Mouse (Mus musculus) heart, postnatal 0 days (tissue): ENCODE data around the gene Tmem235.

Experiments
- CTCF ChIP-seq: IDR thresholded peaks from 2 replicates; pipeline ENCODE4 v1.5.1; 2016; ENCODE audit warnings: antibody characterized with exemption, control low read depth, low read depth
- EP300 ChIP-seq: IDR thresholded peaks from 2 replicates; pipeline ENCODE4 v1.6.1; 2016; ENCODE audit warnings: antibody characterized with exemption, low read depth

GRCm38 (mm10) chr11:117882208-117882607 lies 21.7 kb downstream of the Tmem235 start:
- TF ChIP-seq CTCF: no peak
- TF ChIP-seq EP300: no peak
